Mouse (Mus musculus): ENCODE measurements around the gene Nuak1.

Gene Nuak1

DNA sequence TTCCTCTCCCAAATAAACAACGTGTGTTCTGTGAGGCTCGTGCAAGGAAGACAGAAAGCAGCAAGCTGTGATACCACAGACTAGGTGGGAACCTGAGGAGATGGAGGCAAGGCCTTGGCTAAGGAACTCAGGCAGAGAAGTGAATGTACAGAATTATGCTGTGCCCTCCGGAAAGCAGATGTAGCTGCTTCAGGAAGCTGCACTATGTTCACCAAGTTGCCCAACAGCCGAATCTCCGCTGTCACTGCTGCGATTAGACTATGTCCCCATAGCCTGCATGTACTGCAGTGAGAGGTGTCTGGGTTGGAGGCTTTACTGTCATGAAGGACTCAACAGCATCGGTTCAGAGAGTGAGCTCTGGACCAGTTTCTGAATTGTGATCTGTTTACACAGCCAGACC is 110.6 kb downstream of the Nuak1 start:
- DNase-seq = no peak

DNA sequence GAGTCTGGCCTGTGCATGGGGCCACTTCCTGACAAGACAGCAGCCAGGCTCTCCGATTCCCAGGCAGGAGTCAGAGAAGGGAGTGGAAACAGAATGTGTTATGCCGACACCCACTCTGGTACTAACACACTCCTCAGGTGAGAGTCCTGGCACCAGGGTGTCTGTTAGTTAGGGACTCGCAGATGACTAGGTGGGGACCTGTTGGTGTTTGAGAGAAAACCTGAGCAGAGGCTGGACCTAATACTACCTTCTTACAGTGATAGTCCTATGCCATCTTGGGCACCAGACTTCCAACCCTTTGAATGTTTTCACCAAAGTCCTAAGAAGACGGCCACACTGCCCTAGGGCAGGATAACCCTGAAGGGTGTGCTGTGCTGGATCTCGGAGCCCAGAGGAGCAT is 111.1 kb downstream of the Nuak1 start:
- no peak for DNase-seq

GRCm38 (mm10) chr10:84324018-84324417 is 116.4 kb downstream of the Nuak1 start:
- DNase-seq = no peak
